Mouse (Mus musculus) thymus, postnatal 36 days (tissue): ENCODE data around the gene Dda1.
A peak's percentile ranks its signal among the peaks of the same experiment; 100 is the strongest.

Experiments
- DNase-seq, 2 experiments: peaks; one replicate each; pipeline ENCODE4 v3.0.0; 2022; ENCODE audit warnings: mixed read lengths in 2 of 2

The Dda1 gene

DNA sequence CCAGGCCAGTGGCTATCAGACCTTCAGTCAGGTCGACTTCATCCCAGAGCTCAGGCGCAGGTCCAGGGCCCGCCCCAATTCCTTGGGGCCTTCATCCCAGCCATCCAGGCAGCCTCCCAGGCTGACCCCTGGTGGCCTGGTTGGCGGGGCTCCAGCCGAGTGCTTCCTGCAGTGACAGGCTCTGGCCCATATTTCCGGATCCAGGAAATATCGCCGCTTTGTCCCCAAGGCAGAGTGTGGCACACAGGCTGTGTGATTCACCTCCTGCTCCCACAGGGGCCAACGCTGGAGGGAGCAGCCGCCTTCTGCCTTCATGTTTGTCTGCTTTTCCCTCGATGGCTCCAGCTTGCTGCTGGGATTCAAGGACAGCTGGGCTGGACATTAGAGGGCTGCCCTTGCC lies 27.5 kb downstream of the Dda1 start:
- DNase-seq, result no peak

DNA sequence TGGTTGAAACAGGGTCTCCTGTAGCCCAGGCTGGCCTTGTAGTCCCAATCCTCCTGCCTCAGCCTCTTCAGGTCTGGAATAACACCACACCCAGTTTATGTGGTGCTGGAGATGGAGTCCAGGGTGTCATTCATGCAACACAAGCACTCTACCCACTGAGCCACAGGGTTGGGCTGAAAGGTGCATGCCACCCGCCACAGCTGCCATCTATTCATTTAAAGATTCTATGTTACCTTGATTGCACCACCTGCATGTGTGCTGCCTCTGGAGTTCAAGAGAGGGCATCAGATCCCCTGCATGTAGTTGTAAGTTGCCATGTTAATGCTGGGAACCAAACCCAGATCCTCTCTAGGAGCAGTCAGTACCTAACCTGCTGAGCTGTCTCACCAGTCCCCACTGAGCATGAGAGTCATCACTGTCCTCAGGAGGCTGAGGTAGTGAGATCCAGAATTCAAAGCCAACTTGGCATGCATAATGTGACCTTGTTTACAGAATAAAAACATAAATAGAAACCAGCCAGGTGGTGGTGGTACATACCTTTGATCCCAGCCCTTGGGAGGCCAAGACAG lies 28.2 kb downstream of the Dda1 start:
- no peak for DNase-seq

DNA sequence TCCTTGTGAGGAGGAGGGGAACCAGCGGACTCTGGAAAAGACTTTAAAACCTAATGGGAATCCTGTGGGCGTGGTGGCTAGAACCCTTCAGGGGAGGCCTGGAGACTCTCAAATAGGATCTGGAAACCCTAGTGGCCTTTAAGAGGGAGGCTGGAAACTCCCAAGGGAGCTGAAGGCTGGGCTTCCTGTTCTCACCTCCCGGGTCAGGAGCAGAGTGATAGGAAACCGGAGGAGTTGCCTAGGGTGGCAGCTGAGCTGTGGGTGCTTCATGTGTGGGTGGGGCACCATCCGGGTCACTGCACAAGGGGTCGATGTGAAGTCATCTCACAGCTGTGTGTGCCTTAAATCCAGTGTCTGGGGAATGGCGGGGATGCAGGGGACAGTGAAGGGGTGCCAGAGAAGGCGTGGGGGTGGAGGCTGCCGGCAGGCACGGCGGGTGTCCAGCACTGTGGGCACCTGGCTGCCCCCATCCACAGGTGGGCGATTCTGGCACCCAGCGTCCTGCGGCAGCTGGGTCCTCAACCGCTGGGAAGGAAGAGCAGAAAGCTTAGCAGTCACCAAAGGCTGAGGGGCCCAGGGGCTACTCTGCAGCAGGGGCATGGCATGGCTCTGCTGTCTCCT lies 29.0 kb downstream of the Dda1 start:
- DNase-seq, result no peak

DNA sequence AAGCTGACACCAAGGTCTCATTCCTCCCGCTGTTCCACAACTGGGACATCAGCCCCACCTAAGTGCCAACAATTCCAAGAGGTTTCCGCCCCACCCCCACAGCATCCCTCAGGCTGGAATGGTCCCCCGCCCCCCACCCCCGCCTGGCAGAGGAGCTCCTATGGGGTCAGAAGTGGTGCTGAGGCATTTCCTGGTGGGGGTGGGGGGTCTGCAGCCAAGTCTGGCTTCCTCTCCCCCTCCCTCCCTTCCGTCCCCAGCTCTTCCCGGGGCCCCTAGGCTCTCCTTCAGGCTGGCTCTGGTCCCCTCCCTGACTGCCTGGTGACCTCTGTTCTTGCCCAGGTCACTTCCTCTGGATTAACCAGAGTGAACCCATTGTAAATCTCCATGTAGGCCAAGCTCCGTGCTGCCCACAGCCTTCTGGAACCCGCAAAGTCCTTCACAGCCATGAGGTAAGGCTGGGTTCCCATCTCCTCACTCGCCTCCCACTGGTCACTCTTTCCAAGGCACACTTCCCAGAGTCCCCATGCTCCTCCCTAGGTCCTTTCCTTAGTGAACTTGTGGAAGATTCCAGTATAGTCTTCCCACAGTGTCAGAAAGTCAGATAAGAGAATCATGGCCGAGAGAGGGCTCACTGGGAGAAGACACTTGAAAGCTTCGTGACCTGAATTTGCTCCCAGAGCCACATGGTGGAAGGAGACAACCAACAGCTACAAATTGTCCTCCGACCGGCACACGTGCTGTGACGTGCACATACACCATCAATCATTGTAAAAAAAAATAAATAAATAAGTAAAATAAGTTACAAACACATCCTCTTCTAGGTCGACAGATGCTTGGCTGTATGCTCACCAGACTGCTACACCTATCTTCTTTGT lies 30.1 kb downstream of the Dda1 start:
- no peak for DNase-seq

DNA sequence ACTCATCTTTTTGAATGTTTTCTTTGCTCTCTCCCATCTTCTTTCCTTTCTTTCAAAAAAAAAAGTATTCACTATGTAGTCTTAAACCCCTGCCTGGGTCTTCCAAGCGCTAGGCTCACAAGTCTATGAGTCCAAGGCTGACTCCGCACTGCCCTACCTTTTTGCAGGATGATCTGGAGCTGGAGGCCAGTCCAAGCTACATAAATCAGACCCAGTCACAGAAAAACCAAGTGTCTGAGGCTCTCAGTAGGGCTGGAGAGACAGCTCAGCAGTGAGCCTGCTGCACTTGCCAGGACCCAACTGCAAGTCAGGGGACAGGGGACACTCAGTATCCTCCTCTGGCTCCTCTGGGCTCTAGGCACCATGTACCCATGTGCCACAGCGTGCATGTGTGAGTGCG lies 35.4 kb downstream of the Dda1 start:
- DNase-seq, result no peak

DNA sequence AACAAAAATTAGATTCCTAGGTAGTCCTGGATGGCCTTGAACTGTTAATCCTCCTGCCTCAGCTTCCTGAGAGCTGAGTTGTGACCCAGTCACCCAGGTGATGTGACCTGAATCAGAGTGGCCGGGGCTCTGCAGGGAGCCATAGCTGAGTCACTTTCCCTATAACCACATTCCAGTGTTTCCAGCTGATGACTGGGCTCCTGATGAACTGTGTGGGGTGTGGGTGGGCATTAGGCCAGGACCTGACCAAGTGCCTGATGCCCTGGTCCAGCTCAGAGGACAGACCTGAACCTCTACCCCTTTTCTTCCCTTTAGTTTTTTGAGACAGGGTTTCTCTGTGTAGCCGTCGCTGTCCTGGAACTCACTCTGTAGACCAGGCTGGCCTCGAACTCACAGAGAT lies 36.3 kb downstream of the Dda1 start:
- no peak for DNase-seq

DNA sequence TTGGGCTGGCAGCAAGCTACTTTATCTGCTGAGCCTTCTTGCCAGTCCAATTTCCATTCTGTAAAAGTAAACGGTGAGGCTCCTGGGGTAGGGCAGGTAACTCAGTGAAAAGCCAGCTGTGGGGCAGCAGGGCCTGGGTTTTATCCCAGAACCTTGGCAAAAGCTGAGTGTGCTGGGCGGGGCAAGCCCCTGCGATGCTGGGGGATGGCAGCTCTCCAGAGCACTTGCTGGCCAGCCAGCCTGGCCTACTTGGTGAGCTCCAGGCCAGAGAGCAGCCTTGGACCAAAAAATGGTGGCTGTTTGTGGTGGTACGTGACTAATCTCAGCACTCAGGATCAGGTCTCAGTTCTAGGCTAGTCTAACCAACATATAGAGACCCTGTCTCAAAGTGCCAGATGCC lies 37.0 kb downstream of the Dda1 start:
- no peak for DNase-seq

DNA sequence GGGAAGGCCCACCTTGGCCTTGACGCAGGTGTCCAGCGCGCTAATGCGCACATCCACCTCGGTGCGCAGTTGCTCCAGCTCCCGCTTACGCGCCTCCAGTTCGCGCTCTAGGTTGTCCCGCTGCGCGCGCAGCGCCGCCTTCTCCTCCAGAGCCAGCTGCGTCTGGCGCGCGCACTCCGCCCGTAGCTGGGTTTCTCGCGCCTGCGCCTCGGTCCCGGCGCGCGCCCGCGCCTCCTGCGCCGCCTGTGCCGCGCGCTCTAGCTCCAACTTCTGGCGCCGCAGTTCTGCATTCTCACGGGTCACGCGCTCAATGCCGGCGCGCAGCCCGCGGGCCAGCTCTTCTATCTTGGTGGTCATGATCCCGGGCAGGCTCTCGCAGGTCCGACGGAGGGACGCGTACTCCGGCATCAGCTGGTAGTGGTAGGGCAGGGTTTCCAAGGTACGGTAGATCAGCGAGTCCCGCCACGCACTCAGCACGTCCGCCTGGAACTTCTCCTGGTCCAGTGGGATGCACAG lies 38.6 kb downstream of the Dda1 start:
- peak; percentile 47 to 60 for DNase-seq

DNA sequence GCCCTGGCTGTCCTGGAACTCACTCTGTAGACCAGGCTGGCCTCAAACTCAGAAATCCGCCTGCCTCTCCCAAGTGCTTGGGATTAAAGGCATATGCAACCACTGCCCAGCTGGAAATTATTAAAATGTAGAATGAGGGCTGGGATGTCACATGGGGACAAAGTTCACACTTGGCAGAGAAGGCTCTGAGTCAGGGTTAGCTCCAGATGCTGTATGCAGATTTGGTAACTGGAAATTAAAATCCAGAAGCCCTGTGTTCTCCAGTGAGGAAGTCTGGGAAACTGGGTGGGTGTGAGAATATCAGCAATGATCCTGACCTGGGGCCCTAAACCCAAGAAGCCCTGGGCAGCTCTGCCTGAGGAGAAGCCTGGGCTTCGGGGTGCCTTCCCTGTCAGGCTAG lies 40.3 kb downstream of the Dda1 start:
- DNase-seq, result no peak

DNA sequence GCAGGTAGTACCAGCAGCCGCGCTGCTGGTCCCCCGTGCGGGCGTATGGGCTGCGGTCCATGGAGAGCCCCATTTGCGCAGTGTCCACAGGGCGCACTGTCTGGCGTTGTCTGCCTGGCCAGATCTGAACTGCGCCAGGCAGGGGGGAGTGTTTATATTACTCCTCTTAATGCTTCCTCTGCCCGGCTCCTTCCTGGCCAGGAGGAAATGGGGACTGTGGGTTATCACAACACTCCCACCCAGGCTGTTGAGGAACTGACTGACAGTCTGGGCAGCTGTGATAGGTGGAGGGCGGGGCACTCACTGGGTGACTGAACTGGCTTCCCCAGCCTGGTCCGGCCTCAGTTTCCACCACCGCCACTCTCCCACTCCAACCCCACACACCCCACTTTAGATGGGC lies 42.6 kb downstream of the Dda1 start, which contains the start of gene Plvap:
Gene Plvap, minus strand, starts transcription at position 109 of the 400 bp plus-strand sequence.
- no peak for DNase-seq

DNA sequence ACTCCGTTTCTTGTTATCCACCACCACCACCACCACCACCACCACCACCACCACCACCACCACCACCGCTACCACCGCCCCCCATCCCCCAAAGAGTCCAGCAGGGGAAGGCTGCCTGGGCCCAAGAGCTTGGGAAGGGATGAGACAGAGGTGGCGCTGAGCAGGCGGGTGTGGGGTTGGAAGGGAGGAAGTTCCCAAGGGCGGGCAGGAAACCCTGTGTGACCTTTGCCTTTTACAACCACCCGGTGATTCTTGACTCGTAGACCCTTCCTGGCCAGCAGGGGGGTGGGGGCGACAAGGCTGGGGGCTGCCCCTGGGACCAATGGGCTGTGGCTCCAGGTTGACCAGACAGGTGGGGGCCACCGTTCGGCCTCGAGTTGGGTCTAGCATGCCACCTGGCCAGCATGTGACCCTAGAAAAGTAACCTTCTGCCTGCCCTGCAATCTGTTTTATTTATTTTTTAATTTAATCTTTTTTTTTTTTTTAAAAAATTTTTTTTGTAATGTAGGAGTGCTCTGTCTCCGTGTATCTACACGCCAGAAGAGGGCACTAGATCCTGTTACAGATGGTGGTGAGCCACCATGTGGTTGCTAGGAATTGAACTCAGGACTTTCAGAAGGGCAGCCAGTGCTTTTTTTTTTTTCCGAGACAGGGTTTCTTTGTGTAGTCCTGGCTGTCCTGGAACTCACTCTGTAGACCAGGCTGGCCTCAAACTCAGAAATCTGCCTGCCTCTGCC lies 44.2 kb downstream of the Dda1 start:
- DNase-seq, result no peak

DNA sequence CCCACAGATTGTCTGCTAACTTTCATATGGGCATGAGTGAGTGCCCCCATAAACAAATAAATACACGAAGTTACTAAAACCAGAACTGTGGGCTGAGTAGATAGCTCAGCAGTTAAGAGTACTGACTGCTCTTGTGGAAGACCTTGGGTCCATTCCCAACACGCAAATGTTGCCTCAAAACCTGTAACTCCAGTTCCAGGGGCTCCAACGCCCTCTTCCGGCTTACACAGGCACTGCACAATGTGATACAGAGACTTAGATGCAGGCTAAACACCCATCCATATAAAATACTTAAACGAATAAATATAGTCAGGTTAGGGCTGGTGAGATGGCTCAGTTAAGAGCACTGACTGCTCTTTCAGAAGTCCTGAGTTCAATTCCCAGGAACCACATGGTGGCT lies 46.0 kb downstream of the Dda1 start:
- no peak for DNase-seq

DNA sequence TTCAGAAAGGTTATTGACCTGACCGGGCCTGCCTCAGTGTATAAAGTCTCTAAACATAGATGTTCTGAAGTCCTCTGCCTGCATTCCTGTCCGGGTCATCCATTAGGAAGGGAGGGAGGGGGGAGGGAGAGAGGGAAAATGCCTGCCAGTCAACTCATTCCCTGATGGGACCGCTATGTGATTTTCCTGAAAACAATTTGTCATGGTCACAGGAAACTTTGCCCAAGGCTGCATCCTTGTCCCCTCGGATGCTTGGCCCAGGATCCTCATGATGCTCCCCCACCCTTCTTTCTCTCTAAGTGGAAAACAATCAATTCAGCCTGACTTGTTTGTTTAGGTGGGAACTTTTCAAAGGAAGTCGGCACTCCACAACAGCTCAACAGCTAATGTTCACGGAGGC lies 47.8 kb downstream of the Dda1 start:
- no peak for DNase-seq

DNA sequence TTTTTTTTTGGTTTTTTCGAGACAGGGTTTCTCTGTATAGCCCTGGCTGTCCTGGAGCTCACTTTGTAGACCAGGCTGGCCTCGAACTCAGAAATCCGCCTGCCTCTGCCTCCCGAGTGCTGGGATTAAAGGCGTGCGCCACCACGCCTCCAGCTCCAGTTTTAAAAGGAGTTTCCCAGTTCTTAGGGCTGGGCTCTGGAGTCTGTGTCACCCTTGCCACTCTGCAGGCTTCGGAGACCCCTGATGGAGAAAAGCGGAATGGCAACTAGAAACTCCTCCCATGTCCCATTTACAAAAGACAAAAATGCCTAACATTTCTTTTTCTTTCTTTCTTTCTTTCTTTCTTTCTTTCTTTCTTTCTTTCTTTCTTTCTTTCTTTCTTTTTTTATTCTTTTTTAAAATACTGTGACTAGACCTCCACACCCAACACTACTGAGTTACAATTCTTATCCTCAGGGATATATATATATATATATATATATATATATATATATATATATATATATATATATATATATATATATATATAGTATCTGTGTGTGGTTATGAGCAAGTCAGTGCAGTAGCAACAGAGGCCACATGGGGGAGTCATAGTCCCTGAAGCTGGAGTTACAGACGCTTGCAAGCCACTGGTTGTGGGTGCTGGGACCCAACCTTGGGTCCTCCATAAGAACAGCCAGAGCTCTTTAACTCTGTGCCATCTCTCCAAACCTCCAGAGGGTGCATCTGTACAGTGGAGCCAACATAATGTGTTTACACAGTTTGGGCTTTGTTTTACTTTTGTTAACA lies 50.2 kb downstream of the Dda1 start:
- peak; percentile 33 to 43 for DNase-seq

DNA sequence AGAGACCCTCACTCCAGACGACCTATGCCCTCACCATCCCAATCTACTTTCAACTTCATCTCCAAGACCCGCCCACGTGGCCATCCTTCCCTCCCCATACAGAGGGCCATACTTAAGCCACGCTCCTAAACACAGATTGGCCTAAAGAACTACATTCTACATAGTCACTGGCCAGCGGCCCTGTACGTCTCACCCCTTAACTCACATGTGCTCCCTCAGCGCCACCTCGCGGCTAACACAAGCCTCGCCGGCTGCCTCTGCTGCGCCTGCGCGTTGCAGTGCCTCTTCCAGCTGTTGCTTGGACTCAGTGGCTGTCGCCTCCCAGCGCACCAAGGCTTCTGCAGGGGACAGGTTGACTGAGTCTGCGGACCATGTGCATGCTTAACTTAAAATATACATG lies 52.6 kb downstream of the Dda1 start:
- peak; percentile 93 to 96 for DNase-seq

DNA sequence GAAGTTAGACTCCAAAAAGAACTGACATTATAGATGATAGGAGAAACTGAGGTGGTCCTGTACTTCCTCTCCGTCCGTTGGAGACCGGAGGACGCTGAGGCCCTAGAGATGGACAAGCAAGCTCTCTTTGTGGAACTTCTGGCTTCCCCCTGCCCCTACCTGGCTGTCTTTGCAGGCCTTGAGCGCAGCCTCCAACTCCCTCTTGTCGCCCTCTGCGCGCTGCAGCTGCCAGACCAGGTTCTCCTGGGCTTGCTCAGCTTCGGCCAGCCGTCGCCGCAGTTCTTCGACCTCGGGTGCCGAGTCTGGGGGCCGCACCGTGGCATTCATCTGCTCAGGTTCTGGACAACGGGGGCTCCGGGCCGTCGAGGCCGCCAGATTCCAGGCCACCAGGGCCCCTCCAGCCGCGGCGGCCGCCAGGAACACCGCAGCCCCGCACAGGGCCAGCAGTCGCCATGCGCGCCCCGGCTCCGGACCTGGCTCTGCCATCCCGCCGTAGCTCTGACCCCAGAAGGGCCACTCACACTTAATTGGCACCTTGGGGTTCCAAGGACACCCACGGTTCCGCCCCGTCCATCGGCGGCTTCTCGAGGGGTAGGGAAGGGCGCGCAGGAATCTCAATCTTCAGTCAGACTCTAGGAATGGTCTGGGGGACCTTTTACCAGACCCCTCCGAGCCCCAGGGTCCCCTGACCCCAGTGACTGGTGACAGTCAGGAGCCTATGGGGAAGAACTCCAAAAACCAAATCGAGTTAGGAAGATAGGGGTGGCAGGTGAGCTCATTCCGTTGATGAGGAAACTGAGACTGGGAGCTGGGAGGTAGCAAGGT lies 56.4 kb downstream of the Dda1 start, which contains the start of gene Ccdc194:
Gene Ccdc194, minus strand, starts transcription at position 486 of the 825 bp plus-strand sequence.
- DNase-seq, result no peak
